Mouse (Mus musculus): ENCODE data around the gene F13a1.

Gene F13a1

DNA sequence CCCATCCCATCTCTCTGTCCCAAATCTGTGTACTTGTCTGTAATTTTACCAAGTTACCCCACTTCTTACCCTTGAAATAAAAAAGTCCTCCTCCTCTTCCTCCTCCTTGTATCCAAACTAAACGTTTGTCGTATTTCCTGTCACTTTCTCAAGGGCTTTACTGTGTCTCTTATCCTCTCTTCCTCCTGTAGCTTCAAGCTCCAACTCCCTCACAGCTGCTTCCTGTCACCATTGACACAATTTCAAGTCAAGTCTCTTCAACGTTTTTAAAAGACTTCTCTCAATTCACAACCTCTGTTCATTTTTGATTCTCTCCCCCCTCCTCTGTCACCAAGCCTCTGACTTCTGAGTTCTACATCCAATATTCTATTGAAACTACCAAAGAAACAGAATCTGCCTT is at the start of gene F13a1:
Gene F13a1, minus strand, starts transcription at position 119 of the 400 bp plus-strand sequence.
- DNase-seq = no peak

DNA sequence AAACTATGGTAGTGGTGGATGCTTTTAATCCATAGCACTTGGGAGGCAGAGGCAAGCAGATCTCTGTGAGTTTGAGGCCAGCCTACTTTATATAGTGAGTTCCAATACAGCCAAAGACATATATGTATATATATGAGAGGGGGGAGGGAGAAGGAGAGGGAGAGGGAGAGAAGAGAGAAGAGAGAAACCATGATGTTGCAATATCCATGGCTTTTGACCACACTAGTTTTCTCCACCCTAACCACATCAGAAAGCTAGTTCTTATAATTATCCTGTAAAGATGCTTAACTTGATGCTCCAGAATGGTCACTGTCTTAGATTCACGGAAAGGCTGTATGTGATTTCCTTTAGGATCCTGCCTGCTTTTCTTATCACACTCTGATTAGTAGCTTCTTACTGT is 41.6 kb upstream of the F13a1 start:
- DNase-seq = no peak

DNA sequence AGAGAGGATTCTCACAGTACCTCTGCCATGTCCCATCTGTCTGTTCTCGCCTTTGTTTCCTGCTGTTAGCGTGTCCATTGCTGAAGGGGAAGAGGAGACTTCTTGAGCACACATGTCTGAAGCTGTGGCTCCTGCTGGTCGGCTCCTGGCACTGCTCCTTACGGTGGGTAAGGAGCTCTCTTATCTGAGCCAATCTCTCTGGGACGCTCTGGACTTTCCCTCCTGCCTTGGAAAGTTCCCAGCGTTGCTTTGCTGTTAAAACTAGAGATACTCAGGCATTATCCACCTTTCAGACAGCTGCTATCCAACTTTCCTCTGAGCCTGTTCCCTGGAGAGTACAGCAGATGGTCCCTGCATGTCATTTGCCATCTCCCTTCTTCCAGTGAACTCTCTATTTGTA is 39.1 kb upstream of the F13a1 start:
- DNase-seq = no peak

DNA sequence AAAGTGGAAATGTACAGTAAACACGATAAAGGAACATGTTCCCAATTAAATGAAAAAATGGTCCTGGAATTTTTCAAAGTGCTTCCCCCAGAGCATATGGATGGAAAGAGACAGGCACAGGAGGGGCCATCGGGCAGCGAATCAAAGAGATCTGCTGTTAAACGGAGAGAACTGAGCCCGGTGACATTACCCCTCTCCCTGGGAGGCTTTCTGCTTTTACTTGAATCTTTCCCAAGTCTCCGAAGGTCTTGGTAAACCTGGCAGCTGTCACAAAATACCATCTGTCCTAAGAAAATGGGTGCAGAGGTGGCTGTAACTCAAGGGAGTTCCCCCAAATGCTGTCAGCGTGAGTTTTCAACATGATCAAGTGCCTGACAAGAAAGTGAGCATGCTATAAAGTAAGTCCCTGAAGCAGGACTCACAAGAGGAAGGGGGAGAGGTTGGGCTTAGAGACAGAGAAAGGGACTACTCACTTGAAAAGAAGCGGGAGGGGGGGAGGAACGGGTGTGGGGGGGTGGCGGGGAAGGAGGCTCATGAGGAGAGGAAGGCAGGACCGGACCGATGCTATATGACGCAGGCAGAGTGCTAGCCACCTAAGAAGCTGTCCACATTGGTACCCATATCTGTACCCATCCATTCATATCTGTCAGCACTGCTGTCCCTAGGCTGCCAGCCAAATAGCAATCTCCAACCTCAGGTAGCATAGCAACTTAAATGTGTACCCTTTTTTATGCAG is 31.6 kb upstream of the F13a1 start:
- no peak for DNase-seq

DNA sequence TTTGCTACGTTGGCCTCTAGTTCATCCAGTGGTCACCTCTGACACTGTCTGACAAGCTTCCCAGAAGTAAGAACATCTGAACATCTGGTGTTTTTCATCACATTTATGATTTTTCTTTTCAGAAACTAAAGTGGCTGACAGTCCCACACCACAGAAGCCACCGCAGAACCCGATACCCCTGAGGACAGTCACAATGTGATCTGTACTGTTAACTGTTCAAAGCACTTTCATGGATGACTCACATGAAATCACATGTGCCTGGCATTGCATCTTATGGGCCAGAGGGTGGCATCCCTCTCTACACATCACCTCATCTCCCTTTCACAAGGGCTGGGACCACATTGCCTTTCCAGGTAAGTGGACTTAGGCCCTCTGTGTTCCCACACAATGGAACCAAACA is 21.3 kb upstream of the F13a1 start:
- no peak for DNase-seq

DNA sequence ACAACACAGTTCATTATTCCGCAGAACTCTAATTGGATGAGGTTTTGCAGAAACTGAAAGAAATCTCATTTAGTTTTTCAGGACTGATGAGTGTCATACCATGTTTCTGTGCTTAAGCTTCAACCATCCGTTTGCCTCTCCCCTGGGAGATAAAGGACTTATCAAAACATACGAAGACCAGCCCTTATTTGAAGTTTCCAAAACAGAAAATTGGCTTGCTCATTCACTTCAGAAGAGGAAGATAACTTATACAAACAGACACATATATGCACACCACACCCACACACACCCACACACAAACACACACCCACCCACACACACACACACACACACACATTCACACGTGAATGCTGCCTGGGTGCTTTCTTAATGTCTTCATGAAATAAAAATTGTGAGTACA is 20.8 kb upstream of the F13a1 start:
- DNase-seq = no peak

DNA sequence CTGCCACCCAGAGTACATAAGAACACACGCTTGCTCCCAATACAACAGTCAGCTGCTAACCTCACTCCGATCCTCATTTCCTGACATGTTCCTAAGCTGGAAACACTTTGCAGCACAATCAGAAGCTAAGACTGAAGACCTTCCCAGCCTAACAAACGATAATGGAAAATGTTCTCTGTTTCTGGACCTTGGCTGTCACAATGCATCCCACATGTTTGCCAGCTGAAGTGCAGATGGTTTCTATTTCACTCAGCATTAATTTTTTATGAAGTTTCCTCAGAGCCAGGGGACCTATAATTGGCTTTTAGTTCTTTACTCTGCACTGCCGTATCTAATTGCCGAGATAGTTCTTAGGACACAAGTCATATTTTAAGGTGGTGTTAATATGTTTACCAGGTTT is 10.8 kb upstream of the F13a1 start:
- no peak for DNase-seq

DNA sequence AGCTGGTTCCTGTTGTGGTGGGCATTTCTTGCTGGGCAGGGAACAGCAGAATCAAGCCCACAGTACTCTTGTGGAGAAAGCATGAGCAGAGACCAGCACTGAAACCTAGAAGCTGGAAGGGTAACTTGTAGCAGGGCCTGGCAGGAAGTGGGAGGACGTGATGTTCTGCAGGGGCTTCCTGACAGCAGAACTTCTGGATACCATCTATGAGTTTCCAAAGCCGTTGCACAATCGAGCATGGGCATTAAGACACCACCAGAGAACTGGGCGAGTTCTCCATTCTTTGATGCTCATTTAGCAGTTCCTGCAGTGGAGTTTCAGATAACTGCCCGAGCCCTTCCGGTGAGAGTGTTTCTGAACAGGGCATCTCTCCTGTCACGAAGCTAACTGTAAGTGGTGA is 6.6 kb upstream of the F13a1 start:
- no peak for DNase-seq

DNA sequence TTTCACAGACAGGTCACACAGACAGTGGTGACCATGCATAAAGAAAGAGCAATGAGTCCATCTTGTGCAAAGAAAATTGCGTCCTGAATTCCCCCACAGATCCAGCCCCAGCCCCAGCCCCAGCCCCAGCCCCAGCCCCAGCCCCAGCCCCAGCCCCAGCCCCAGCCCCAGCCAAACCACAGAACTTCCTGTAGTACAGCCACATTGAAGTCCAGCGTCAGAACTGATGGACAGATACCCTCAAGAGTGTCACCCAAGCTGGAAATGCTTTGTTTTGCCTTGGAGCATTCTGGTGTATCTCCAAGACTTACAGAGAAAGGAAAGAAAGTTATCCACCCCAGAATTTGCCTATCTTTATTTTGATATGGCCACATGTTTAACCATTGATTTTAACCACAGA is 413 bp downstream of the F13a1 start:
- no peak for DNase-seq

DNA sequence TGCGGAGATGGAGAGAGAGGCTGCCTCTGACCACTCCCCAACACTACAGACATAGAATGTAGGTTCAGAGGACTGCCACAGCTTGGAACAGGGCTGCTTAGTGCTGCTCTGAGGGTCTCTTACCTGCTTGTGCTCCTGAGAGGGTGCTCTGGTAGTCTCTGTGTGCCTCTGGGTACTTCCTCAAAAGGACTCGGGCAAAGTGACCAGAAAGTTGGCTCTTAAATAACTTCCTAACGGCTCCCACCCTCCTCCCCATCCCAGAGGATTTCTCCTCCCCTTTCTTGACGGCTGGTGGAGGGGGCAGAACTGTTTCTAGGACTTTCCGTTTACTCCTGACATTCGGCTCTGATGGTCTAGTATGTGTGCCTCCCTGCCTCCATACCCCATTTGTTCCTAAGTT is 1.0 kb downstream of the F13a1 start:
- DNase-seq = no peak

DNA sequence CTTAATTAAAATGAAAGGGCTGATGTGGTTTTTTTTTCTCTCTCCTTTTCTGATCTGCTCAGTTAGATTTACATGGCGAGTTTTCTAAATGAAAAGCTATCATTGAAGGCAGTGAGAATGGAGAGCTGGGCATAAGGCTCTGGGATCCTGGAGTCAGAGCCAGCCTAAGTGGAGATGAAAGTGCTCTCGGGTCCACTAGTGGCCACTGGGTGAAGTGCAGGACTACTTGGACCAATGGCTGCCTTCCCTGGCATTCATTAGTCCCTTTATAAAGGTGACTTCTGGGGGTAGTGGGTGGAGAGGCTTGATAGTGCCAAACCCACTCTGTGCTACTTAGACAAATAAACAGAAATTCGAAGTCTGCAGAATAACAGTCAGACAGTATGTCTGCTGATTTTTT is 5.0 kb downstream of the F13a1 start:
- no peak for DNase-seq

DNA sequence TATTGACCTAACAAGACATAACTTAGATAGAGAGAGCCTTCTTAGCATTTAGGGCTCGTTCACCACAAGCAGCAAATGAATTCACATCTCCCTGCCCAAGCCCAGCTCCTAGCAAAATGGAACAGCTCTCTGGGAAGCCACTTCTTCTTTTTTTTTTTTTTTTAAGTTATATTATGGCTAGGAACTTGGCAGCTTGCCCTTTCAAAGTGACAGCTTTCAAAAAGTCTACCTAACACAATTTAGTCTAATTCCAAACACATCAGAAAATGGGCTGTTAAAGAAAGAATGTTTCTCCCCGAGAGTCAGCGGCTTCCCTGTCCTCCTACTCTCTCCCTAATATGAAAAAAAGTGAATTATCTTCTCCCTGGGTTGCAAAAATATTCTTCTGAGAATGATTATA is 15.3 kb downstream of the F13a1 start:
- DNase-seq = no peak

DNA sequence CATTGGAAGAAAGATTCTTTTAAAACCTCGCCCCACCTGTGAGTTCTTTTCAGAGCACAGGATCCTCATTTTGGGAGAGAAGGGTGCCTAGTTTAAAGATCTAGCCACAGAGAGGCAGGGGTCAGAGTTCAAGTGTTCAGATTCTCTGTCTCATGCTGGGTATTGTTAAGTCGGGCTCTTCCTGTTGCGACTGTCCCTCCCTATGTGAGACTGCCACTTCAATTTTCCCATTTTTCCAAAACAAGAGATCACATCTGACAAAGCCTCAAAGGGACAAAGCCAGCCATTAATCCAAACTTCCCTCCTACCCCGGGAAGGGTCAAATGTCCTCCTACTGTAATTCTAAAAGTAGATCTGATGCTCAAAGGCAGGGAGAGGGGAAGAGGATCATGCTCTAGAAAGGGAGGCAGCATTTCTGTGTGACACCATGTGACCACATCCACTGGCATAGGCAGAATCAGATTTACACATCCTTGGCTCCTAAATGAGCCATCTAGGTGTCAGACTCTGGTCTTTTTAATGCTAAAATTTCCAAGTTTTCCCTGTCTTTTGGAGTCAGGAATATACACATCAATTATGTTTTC is 24.0 kb downstream of the F13a1 start:
- no peak for DNase-seq

DNA sequence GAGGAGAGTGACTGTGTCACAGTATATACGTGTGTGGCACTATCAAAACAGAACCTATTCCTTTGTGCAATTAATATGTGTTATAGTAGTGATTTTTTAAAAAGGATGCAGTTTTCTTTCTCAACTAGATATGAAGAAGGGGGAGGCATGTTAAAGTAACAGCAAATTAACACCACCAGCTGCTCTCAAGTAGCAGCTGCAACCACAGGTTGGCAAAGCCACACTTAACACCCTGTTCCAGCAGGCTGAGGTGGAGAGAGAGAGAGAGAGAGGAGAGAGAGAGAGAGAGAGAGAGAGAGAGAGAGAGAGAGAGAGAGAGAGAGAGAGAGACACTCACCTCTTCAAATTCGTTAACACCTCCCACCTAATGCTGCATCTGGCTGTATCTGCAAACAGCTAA is 28.5 kb downstream of the F13a1 start:
- DNase-seq = no peak

DNA sequence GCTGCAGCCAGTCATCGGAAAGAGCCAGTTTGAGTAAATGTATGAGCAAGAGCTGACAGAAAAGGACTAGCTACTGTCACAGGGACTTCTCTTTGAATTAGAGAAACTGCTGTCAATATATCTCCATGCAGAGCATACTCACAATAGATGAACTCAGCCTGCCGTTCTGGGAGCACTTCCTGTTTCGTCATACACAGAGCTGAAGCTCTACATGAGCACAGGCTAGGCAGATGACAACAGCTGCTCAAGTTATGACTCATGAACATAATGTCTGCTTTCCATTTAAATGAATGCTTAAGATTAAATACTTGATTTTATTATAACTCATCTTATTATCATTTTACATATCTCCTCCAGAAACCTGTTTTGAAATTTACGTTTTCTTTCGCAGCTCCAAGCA is 39.3 kb downstream of the F13a1 start:
- no peak for DNase-seq

DNA sequence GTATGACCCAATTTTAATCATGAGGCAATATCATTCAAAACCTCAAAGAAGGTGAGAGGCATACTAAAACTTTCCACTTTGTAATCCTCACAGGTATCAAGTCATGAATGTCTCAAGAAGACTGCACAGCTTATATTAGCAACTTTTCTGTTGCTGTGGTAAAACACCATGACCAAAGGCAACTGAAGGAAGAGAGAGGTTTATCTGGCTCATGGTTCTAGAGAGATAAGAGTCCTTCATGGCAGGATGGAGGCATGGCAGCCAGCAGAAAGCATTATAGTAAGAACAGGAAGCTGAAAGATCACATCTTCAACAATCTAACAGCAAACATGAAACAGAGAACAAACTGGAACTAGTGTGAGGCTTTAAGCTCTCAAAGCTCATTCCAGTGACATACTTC is 43.8 kb downstream of the F13a1 start:
- no peak for DNase-seq

DNA sequence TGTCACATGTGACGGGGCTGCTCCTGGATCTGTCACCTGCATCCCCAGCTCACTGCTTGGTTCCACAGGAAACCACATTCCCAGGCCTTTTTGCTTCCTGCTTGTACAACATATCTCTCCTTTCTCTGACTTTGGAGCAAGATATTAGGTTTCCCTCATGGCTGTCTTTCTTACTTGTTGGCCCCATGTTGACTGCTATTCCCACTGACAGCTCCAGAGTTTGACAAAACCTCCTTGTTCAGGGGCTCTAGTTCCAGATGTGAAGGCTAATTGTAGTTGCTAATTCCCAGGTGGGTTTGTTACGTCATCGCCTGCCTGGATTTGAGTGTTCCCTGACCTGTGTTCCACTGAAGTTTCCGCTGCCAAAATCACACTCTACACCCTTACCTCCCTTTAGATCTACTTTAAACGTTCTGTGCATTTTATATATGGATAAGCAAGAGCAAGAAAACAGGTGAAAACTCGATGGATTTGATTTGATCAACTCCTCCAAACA is 50.8 kb downstream of the F13a1 start:
- no peak for DNase-seq

DNA sequence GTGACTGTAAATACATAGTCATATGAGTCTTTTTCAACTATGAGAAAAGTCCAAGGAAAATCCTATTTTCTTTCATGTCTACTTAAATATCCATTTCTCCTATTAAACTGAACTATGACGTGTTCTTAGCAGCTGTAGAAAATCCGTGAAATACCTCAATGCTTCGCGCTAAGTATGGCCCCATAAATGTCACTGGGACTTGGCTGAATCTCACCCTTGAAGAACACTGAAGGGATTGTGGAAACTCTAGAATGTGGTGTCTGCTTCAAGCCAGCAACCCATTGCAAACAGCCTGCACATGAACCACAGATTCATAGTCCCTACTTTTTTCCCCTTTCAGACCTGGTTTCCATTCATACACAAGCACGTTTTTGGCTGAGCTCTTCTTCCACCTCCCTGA is 56.5 kb downstream of the F13a1 start:
- no peak for DNase-seq

DNA sequence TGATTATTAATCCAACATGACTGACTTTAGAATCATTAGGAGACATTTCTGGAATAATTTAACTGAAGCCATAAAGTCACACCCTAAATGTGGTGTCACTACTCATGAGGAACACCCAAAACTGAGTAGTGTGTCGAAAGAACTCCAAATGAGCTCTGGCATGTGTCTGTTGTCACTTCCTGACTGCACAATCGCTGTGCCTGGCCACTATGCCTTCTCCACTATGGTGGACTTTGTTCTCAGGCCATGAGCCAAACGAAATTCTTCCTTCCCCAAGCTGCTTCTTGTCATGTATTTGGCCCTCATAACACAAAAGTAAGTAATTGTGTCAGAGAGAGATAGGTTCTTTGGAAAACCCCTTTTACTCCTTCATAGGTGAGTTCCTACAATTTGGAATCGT is 61.7 kb downstream of the F13a1 start:
- DNase-seq = no peak

DNA sequence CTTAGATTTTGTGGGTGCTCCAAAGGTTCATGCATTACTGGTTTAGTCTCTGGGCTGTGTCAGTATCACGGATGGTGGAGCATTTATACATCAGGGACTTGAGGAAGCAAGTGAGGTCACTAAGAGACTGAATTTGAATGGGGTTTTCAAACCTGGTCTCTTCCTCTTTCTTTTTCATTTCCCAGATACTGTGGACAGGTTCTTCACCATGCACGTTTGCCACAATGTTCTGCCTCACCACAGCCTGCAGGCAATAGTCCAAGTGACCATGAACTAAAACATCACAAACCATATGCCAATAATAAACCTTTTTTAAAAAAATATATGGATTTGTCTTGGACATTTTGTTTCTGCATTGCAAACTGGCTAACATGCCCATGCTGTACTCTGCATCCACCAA is 77.0 kb downstream of the F13a1 start:
- DNase-seq = no peak

DNA sequence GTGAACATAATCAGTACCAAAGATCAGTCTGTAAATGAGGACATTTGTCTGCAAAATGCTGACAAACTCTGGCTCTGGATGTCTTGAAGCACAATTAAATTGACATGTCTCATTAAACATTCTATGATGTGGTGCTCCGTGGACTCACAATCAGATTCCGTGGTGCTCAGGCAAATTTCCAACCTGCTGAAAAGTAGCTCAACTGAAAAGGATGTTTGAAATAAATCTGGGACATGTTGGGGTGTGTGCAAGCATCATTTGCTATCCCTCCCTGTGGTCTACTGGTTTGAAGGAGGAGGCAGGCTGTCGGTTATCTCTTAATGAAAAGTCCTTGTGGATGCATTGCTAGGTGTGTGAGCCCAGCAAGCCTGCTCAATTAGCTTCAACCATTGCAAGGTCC is 77.8 kb downstream of the F13a1 start:
- no peak for DNase-seq

DNA sequence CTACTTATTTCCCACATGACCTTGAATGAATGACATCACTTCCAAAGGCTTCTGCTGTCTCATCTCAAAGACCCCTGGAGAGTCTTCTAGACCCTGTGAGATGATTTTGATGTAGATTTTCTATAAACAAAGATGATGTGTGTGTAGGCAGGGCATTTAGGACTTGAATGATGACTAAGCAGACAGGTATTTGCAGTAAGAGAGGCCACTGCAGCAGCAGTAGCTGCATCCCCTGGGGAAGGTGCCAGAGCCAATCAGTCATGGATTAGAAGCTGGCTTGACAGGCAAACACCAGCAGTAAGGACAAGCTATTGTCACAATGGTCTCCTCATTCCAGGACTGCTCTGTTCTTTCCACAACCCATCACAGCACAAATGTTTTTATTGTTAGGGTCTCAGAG is 87.1 kb downstream of the F13a1 start:
- DNase-seq = no peak

DNA sequence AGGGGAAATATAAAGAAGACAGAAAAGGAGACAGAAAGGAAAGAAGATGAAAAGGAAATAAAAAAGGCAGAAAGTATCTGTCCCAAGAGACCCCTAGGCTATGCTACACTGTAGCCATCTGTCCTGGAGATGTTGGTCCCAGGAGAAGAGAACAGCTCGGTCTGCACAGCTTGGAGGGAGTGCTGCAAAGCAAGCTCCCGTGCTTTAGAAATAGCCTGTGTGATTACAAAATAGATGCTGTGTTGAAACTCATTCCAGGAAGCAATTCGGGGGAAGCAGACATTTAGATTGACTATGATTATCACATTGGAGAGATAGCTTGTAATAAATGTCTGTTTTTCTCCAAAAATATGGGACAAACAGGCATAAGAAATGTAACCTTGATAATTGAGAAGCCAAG is 91.0 kb downstream of the F13a1 start:
- no peak for DNase-seq

DNA sequence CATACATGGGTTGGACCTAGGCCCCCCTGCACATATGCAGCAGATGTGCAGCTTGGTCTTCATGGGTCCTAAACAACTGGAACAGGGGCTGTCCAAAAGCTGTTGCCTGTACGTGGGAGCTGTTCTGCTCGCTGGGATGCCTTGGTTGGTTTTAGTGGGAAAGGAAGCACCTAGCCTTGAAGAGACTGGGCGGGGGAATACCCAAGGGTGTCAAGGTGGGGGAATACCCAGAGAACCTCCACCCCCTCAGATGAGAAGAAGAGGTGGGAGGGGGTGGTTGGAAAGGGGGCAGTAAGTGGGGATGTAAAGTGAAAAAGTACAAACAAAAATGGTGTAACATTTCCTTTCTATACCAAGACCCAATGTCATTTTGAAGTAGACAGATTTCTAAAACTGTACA is 95.1 kb downstream of the F13a1 start:
- DNase-seq = no peak

DNA sequence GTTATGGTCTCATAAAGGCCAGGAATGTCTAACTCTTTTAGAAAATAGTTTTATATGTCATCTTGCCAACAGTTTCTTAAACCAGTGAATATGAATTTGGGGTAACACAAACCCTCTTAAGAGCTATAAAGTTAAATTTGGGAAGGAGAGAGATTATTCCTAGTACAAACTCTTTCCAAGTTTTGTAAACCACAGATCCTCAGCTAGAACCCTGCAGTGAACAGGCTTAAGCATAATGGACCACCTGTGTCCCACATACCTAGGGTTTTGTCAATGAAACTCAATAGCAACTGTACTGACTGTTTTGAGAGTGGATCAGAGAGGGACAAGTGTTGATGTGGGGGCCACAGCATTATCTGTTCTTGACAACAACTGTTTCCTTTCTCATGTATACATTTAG is 96.4 kb downstream of the F13a1 start:
- no peak for DNase-seq

All from cerebellum, adult 11 months (tissue).